Mouse (Mus musculus): Measurements from ENCODE around the gene Pde4d. TPM values are rescaled to one million over a fixed set of nuclear protein-coding genes. Genes with fewer than 3 reads are reported as not detected.

Gene Pde4d
- polyA plus RNA-seq, 1 experiment from 2014 or later: 14.8 TPM

- ATAC-seq (ENCODE audit: low FRiP score, low TSS enrichment): no peak
- H3K27me3 ChIP-seq (ENCODE audit: control insufficient read depth, insufficient read depth, low read length): no peaks in the 10 kb centered on the region
- H3K4me1 ChIP-seq (ENCODE audit: control insufficient read depth, insufficient read depth, low read length): 0 out of 2 replicates have a peak, but pooled peaks cover 3% of the 10 kb centered on the region
- H3K36me3 ChIP-seq (ENCODE audit: control insufficient read depth, insufficient read depth, low read length): no peaks in the 10 kb centered on the region
- no peak overlapping the region for H3K27ac ChIP-seq (ENCODE audit: low read depth, low read length)
- 62% methylated on average over 8 of the region's 8 CpGs for WGBS
- no peaks in the 10 kb centered on the region for H3K9me3 ChIP-seq (ENCODE audit: control insufficient read depth, low read length)
- H3K4me2 ChIP-seq (replicated peaks; ENCODE audit: low read depth, low read length): no peak overlapping the region
- no peak overlapping the region for H3K9ac ChIP-seq (ENCODE audit: low read depth, low read length)
- no peak overlapping the region for H3K4me3 ChIP-seq (ENCODE audit: low read length)
Measured at GRCm38 (mm10) chr13:109615213-109615784, 1165.6 kb downstream of the Pde4d start.

GRCm38 (mm10) chr13:109615785-109616281, 1166.1 kb downstream of the Pde4d start:
- Histone ChIP-seq H3K9ac (ENCODE audit: low read depth, low read length) (no peak overlapping the region), H3K9me3 (ENCODE audit: control insufficient read depth, low read length) (no peaks in the 10 kb centered on the region), H3K4me2 (replicated peaks; ENCODE audit: low read depth, low read length) (no peak overlapping the region), H3K4me1 (ENCODE audit: control insufficient read depth, insufficient read depth, low read length) (0 out of 2 replicates have a peak, but pooled peaks cover 3% of the 10 kb centered on the region), H3K4me3 (ENCODE audit: low read length) (no peak overlapping the region), H3K36me3 (ENCODE audit: control insufficient read depth, insufficient read depth, low read length) (no peaks in the 10 kb centered on the region), H3K27ac (ENCODE audit: low read depth, low read length) (no peak overlapping the region), H3K27me3 (ENCODE audit: control insufficient read depth, insufficient read depth, low read length) (no peaks in the 10 kb centered on the region)
- WGBS: 18% methylated on average over 7 of the region's 7 CpGs
- no peak; the same call in 1 of the 2 replicates for ATAC-seq (ENCODE audit: low FRiP score, low TSS enrichment)

DNA sequence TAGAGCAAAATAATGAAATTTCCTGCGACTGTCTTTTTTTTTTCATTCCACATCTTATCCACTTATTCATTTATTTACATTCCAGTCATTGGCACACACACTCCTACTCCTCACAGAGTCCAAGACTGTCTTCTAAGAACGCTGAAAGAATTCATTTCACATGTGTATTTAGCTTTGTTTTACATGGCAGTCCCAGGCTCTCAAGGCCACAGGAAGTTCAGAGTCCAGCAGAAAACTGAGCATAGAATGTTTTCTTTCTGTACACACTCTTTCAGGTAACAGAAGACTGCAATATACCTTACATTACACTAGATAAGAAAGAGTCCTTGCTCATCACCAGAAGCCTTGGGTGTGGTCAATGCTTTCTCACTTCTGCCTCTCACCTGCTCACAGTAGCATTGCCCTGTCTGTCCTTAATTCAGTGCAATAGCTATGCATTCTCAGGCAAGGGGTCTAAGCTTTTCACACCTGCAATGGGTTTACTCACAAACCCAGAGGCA, 1169.5 kb downstream of the Pde4d start:
- no peak overlapping the region for H3K4me2 ChIP-seq (replicated peaks; ENCODE audit: low read depth, low read length)
- no peak for ATAC-seq (ENCODE audit: low FRiP score, low TSS enrichment)
- H3K36me3 ChIP-seq (ENCODE audit: control insufficient read depth, insufficient read depth, low read length): no peaks in the 10 kb centered on the region
- no peak overlapping the region for H3K27ac ChIP-seq (ENCODE audit: low read depth, low read length)
- no peaks in the 10 kb centered on the region for H3K4me1 ChIP-seq (ENCODE audit: control insufficient read depth, insufficient read depth, low read length)
- no peak overlapping the region for H3K4me3 ChIP-seq (ENCODE audit: low read length)
- no peak overlapping the region for H3K9ac ChIP-seq (ENCODE audit: low read depth, low read length)
- no peaks in the 10 kb centered on the region for H3K27me3 ChIP-seq (ENCODE audit: control insufficient read depth, insufficient read depth, low read length)
- 69% methylated on average over 2 of the region's 2 CpGs for WGBS
- no peaks in the 10 kb centered on the region for H3K9me3 ChIP-seq (ENCODE audit: control insufficient read depth, low read length)

DNA sequence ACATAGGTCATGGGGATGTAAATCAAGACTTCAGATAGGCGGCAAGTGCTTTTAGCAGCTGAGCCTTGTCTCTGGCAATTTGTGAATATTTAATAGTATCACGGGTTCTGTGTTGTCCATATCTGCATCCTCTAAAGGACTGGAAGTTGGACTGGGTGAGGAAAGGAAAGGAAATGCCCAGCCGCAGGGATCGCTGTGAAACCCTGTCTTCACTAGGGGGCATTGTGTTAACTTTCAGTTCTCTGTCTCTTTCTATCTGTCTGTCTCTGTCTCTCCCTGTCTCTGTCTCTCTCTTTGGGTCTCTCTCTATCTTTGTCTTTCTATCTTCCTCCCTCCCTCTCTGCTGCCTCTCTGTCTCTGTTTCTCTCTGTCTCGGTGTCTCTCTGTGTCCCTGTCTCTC, 1172.5 kb downstream of the Pde4d start:
- H3K36me3 ChIP-seq (ENCODE audit: control insufficient read depth, insufficient read depth, low read length): no peaks in the 10 kb centered on the region
- H3K4me3 ChIP-seq (ENCODE audit: low read length): no peak overlapping the region
- H3K4me1 ChIP-seq (ENCODE audit: control insufficient read depth, insufficient read depth, low read length): no peaks in the 10 kb centered on the region
- H3K9ac ChIP-seq (ENCODE audit: low read depth, low read length): no peak overlapping the region
- no peak overlapping the region for H3K27ac ChIP-seq (ENCODE audit: low read depth, low read length)
- no peak overlapping the region for H3K4me2 ChIP-seq (replicated peaks; ENCODE audit: low read depth, low read length)
- 74% methylated on average over 5 of the region's 5 CpGs for WGBS
- ATAC-seq (ENCODE audit: low FRiP score, low TSS enrichment): no peak
- H3K27me3 ChIP-seq (ENCODE audit: control insufficient read depth, insufficient read depth, low read length): no peaks in the 10 kb centered on the region
- no peaks in the 10 kb centered on the region for H3K9me3 ChIP-seq (ENCODE audit: control insufficient read depth, low read length)

GRCm38 (mm10) chr13:109623201-109623600, 1173.5 kb downstream of the Pde4d start:
- H3K4me3 ChIP-seq (ENCODE audit: low read length): no peak overlapping the region
- no peaks in the 10 kb centered on the region for H3K27me3 ChIP-seq (ENCODE audit: control insufficient read depth, insufficient read depth, low read length)

GRCm38 (mm10) chr13:109624772-109625349, 1175.1 kb downstream of the Pde4d start:
- no peak for ATAC-seq (ENCODE audit: low FRiP score, low TSS enrichment)
- Histone ChIP-seq H3K27ac (ENCODE audit: low read depth, low read length) (no peak overlapping the region), H3K4me2 (replicated peaks; ENCODE audit: low read depth, low read length) (no peak overlapping the region), H3K27me3 (ENCODE audit: control insufficient read depth, insufficient read depth, low read length) (no peaks in the 10 kb centered on the region), H3K9me3 (ENCODE audit: control insufficient read depth, low read length) (no peaks in the 10 kb centered on the region), H3K4me3 (ENCODE audit: low read length) (no peak overlapping the region), H3K4me1 (ENCODE audit: control insufficient read depth, insufficient read depth, low read length) (no peaks in the 10 kb centered on the region), H3K9ac (ENCODE audit: low read depth, low read length) (no peak overlapping the region), H3K36me3 (ENCODE audit: control insufficient read depth, insufficient read depth, low read length) (no peaks in the 10 kb centered on the region)
- 93% methylated on average over 11 of the region's 11 CpGs for WGBS

More at GRCm38 (mm10) chr13:109623201-109623600, 1173.5 kb downstream of the Pde4d start:
- no peak overlapping the region for H3K4me2 ChIP-seq (replicated peaks; ENCODE audit: low read depth, low read length)
- H3K27ac ChIP-seq (ENCODE audit: low read depth, low read length): no peak overlapping the region
- H3K36me3 ChIP-seq (ENCODE audit: control insufficient read depth, insufficient read depth, low read length): no peaks in the 10 kb centered on the region
- WGBS: 79% methylated on average over 2 of the region's 2 CpGs
- H3K9ac ChIP-seq (ENCODE audit: low read depth, low read length): no peak overlapping the region
- H3K9me3 ChIP-seq (ENCODE audit: control insufficient read depth, low read length): no peaks in the 10 kb centered on the region
- ATAC-seq (ENCODE audit: low FRiP score, low TSS enrichment): no peak
- H3K4me1 ChIP-seq (ENCODE audit: control insufficient read depth, insufficient read depth, low read length): no peaks in the 10 kb centered on the region

DNA sequence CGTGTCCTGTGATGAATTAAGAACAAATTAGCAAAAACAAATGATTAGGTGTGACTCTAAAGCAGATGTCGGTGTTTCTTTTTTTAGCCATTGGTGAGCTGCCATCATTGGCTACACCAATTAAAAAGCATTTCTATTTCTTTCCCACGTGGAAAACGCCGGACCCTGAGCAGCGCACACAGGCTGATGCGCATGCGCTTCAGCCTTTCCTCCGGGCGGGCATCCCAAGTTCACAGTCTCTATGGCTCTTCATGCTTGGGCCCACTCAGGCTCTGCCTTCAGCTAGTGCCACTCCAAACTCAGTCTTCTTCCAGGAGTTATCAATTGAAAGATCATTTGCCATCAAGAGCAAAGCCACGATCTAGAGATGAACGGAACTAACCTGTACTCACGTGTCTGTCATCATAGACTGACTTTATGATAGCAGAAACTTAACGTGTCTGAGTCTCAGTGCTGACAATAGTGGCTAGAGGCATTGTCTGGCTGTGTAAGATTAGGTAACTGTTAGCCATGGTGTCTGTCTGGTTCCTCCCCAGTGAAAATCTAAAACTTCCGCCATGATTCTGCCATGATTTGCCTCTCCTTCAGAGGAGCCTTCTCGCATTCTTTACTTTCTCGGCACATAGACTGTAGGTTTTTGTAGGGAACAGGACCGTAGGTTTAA, 1175.8 kb downstream of the Pde4d start:
- no peaks in the 10 kb centered on the region for H3K4me1 ChIP-seq (ENCODE audit: control insufficient read depth, insufficient read depth, low read length)
- ATAC-seq (ENCODE audit: low FRiP score, low TSS enrichment): no peak
- WGBS: 92% methylated on average over 18 of the region's 18 CpGs
- H3K36me3 ChIP-seq (ENCODE audit: control insufficient read depth, insufficient read depth, low read length): no peaks in the 10 kb centered on the region
- H3K9me3 ChIP-seq (ENCODE audit: control insufficient read depth, low read length): no peaks in the 10 kb centered on the region
- no peak overlapping the region for H3K4me3 ChIP-seq (ENCODE audit: low read length)
- no peak overlapping the region for H3K9ac ChIP-seq (ENCODE audit: low read depth, low read length)
- no peak overlapping the region for H3K4me2 ChIP-seq (replicated peaks; ENCODE audit: low read depth, low read length)
- no peaks in the 10 kb centered on the region for H3K27me3 ChIP-seq (ENCODE audit: control insufficient read depth, insufficient read depth, low read length)
- H3K27ac ChIP-seq (ENCODE audit: low read depth, low read length): no peak overlapping the region

GRCm38 (mm10) chr13:109627265-109627664, 1177.5 kb downstream of the Pde4d start:
- no peak for ATAC-seq (ENCODE audit: low FRiP score, low TSS enrichment)
- no peak overlapping the region for H3K4me3 ChIP-seq (ENCODE audit: low read length)
- no peaks in the 10 kb centered on the region for H3K9me3 ChIP-seq (ENCODE audit: control insufficient read depth, low read length)
- no peaks in the 10 kb centered on the region for H3K27me3 ChIP-seq (ENCODE audit: control insufficient read depth, insufficient read depth, low read length)
- H3K4me1 ChIP-seq (ENCODE audit: control insufficient read depth, insufficient read depth, low read length): peaks cover 5% of the 10 kb centered on the region
- H3K36me3 ChIP-seq (ENCODE audit: control insufficient read depth, insufficient read depth, low read length): no peaks in the 10 kb centered on the region
- H3K27ac ChIP-seq (ENCODE audit: low read depth, low read length): no peak overlapping the region
- no peak overlapping the region for H3K4me2 ChIP-seq (replicated peaks; ENCODE audit: low read depth, low read length)
- no peak overlapping the region for H3K9ac ChIP-seq (ENCODE audit: low read depth, low read length)
- WGBS: 72% methylated on average over 2 of the region's 2 CpGs

DNA sequence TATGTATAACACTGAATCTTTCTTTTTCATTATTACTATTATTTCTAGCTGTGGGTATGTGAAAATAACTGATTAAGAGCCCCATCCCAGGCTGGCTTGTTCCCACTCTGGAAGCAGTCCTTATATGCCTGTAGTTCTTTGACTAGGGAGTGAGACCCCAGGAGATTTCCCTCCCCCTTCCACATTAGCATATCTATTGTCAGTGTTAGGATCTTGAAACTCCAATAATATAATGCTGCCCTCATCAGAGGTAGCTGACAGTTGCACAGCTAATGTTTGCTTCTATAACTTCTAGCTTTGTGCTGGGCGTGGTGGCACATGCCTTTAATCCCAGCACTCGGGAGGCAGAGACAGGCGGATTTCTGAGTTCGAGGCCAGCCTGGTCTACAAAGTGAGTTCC, 1178.9 kb downstream of the Pde4d start:
- H3K27me3 ChIP-seq (ENCODE audit: control insufficient read depth, insufficient read depth, low read length): no peaks in the 10 kb centered on the region
- no peak overlapping the region for H3K4me2 ChIP-seq (replicated peaks; ENCODE audit: low read depth, low read length)
- no peak overlapping the region for H3K9ac ChIP-seq (ENCODE audit: low read depth, low read length)
- no peaks in the 10 kb centered on the region for H3K9me3 ChIP-seq (ENCODE audit: control insufficient read depth, low read length)
- no peak overlapping the region for H3K4me3 ChIP-seq (ENCODE audit: low read length)
- ATAC-seq (ENCODE audit: low FRiP score, low TSS enrichment): no peak
- H3K27ac ChIP-seq (ENCODE audit: low read depth, low read length): no peak overlapping the region
- no peaks in the 10 kb centered on the region for H3K36me3 ChIP-seq (ENCODE audit: control insufficient read depth, insufficient read depth, low read length)
- peaks cover 12% of the 10 kb centered on the region for H3K4me1 ChIP-seq (ENCODE audit: control insufficient read depth, insufficient read depth, low read length)
- WGBS: 97% methylated on average over 4 of the region's 4 CpGs

Measured in kidney, embryonic 14.5 days (tissue).